Mouse (Mus musculus) layer of hippocampus, postnatal 10 days (tissue): ENCODE results near the gene Olfr485. TPM values are rescaled to one million over a fixed set of nuclear protein-coding genes. Genes with fewer than 3 reads are reported as not detected.
"Not testable (repeated sequence)": the region's sequence is repeated elsewhere in the genome, so short reads cannot be mapped to it uniquely, and the experiment has no call there.

Source experiments
- DNase-seq, 2 experiments: peaks; one replicate each; pipeline ENCODE4 v3.0.0; 2021; ENCODE audit warnings: low spot score in 2 of 2
- long read RNA-seq: library from polyadenylated mRNA; stranded (forward); transcript quantifications from one replicate; pipeline ENCODE4 v2.0.0, GENCODE M21; 2023
- total RNA-seq, 2 experiments: library from RNA; stranded (reverse); gene quantifications; 2 replicates each; pipeline ENCODE4 v1.2.3; 2021

Gene Olfr485
- total RNA-seq, result not detected
- long read RNA-seq, result 0 reads

DNA sequence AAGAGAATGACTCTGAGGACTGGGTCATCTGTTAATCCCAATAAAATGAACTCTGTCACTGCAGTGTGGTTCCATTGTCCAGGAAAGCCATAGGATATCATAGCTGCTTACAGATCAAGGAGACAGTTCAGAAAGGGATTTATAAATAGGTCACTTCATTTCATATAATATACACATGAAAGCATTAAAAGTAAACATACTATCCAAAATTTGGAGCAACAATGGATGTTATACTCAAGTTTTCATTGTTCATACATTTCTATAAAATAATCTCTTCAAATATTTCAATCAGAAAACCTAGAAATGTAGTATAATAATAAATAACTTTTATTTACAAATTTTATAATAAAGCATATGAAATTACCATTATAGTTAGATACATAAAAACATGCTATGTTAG lies at the start of gene Olfr485:
Olfr485 (minus strand) TSS at position 101 of the 400 bp plus-strand sequence.
- DNase-seq, result no peak

DNA sequence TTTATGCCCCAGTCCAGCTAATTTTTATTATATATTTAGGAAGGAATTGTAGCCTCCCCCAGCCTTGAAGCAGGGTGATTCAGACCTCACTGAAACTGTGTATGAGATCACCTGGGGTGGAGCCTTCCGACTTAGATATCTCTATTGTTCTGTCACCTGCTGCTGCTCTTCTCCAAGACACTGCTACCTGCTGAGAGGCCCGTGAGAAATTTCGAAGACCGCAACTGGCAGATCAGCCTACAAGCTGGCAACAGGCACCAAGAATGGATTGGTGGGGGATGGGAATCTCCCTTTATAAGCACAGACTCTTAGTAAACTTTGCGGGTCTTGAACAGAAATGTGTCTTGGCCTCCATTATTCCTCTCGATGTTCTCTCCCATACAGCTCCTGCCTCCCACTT lies 37.3 kb upstream of the Olfr485 start:
- no peak for DNase-seq

DNA sequence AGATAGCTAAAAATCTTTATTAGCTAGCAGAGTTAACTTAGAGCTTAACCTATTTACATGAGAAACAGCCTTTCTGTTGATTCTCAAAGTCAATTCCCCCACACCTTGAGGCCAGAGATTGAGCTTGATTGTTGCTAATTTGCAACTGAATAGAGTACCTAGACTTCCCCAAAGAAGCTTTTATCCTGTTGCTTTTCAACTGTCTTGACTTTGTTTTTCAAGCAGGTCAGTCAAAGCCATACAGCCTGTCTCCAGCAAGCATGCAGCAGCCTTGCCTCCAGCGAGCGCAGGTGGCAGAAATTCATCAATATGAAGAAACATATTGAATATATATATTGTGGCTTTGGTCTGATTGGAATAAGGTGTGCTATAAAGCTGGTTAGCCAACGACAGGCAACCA lies 36.7 kb upstream of the Olfr485 start:
- not testable (repeated sequence) for DNase-seq

DNA sequence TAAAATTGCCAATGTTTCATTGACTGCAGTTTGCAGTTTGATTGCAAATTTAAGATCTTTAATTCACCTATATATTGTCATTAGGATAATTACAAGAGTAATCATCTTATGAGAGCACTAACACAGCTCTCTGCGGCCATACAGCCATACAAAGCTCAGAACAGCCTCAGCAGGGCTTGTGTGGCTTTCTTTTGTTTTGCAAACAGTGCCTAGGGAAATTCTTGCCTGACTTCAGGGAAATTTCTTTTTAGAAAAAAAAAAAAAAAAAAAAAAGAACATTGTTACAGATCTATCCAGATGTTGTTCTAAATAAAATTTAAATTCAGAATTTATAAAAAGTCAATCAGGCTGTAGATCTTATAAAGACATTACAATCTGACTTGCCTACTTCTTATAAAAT lies 33.0 kb upstream of the Olfr485 start:
- DNase-seq, result not testable (repeated sequence)

DNA sequence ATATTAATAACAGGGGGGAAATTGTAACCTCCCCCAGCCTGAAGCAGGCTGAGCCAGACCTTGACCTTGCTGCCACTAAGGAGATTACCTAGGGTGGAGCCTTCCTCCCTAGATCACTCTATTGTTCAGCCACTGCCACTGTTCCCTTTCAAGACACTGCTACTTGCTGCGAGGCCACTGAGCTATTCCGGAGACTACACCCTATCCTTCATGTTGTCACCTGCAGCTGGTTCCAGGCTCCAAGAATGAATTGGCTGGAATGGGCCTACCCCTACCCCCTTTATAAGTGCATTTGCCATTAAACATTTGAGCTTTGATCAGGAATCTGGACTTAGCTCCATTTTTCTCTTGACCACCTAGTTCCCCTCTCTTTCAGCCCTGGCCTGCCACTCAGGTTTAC lies 31.5 kb upstream of the Olfr485 start:
- DNase-seq, result not testable (repeated sequence)

DNA sequence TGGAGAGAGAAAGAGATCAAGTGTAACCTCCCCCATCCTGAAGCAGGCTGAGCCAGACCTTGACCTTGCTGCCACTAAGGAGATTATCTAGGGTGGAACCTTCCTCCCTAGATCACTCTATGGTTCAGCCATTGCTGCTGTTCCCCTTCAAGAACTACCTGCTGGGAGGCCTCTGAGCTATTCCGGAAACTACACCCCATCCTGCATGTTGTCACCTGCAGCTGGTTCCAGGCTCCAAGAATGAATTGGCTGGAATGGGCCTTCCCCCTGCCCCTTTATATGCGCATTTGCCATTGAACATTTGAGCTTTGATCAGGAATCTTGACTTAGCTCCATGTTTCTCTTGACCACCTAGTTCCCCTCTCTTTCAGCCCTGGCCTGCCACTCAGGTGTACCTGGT lies 25.6 kb upstream of the Olfr485 start:
- not testable (repeated sequence) for DNase-seq

DNA sequence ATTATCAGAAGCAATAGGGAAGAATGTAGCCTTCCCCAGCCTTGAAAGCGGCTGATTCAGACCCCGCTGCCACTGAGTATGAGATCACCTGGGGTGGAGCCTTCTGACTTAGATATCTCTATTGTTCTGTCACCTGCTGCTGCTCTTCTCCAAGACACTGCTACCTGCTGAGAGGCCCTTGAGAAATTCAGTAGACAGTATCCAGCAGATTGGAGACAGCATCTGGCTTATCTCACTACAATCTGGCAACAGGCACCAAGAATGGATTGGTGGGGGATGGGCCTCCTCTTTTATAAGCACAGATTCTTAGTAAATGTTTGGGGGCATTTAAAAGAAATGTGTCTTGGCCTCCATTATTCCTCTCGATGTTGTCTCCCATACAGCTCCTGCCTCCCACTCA lies 24.7 kb upstream of the Olfr485 start:
- DNase-seq, result not testable (repeated sequence)

DNA sequence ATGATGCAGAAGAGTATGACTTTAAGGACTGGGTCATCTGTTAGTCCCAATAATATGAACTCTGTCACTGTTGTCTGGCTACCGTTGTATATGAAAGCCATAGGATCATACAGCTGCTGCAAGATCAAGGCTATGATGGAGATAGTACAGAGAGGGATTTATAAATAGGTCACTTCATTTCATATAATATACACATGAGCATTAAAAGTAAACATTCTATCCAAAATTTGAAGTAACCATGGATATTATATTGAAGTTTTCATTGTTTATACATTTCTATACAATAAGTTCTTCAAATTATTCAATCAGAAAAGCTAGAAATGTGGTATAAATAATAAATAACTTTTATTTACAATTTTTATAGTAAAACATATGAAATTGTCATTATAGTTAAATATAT lies 13.0 kb upstream of the Olfr485 start, which contains the start of gene Olfr486:
Olfr486 (minus strand) TSS at position 101 of the 400 bp plus-strand sequence.
- DNase-seq, result not testable (repeated sequence)

DNA sequence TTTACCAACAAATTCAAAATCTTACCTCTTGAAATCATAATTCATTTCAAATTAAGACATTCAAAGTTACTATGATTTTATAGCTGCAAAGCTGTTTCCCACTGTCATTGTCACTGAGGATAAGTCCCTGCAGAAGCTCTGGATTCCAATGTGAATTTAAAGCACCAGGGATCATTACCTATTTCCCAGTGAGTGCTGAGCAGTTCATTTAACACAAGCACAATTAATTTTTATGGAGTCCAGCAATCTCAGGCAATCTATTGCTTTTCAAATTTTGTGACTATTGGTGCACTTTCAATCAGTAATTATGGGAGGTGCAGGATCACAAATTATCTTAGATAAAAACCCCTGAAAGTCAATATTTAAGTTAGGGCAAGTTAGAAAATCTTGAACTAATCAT lies 32.3 kb downstream of the Olfr485 start, which contains the start of gene Olfr484:
Olfr484 (minus strand) TSS at position 101 of the 400 bp plus-strand sequence.
- no peak for DNase-seq

DNA sequence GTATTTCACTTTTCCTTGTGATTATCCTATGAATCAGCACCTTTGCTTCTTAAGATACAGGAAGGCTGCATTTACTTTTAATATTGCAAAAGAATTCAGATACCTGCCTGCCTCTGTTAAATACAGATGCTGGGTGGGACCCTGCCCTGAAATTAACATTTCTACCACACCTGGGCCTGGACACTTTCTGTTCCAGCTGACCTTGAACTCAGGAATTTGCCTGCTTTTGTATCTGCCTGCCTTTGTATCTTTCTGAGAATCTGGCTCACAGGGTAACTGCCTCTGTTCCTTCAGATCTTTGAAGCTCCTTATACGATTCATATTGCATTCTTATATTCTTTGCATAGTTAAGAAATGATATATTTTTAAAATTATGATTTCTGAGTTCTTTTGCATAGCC lies 38.3 kb downstream of the Olfr485 start:
- DNase-seq, result no peak

DNA sequence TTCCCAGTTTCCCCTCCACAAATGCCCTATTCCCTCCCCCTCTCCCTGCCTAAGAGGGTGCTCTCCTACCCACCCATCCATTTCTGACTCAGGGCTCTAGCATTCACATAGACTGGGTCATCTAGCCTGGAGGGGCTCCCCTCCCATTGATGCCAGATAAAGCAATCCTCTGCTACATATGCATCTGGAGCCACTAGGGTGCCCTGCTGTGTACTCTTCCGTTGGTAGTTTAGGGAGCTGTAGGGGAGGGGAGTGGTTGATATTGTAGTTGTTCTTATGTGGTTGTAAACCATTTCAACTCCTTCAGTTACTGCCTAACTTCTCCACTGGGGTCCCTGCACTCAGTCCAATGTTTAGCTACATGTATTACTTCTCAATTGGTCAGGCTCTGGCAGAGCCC lies 39.0 kb downstream of the Olfr485 start:
- no peak for DNase-seq

Other genes starting within 250 kb of the Olfr485 start
- not detected for gene Olfr473, start 229.4 kb downstream of the Olfr485 start, total RNA-seq
- gene Olfr474, start 205.2 kb downstream of the Olfr485 start, total RNA-seq, result not detected
- not detected for gene Olfr476, start 195.1 kb downstream of the Olfr485 start, total RNA-seq
- not detected for gene Olfr477, start 173.2 kb downstream of the Olfr485 start, total RNA-seq
- not detected for gene Olfr478, start 125.9 kb downstream of the Olfr485 start, total RNA-seq
- gene Olfr479, start 109.2 kb downstream of the Olfr485 start, total RNA-seq, result not detected
- gene Olfr480, start 92.5 kb downstream of the Olfr485 start, total RNA-seq, result not detected
- gene Olfr481, start 80.0 kb downstream of the Olfr485 start, total RNA-seq, result not detected
- 1 to 10 TPM; 1.8 to 2.2 TPM for gene Olfr482, start 62.3 kb downstream of the Olfr485 start, total RNA-seq
- gene Olfr483, start 59.0 kb downstream of the Olfr485 start, total RNA-seq, result not detected
- not detected for gene Olfr484, start 32.4 kb downstream of the Olfr485 start, total RNA-seq
- not detected for gene Olfr486, start 12.9 kb upstream of the Olfr485 start, total RNA-seq
- not detected for gene Olfr487, start 54.8 kb upstream of the Olfr485 start, total RNA-seq
- gene Olfr488, start 98.5 kb upstream of the Olfr485 start, total RNA-seq, result not detected
- not detected for gene Olfr490, start 129.1 kb upstream of the Olfr485 start, total RNA-seq
- not detected for gene Olfr491, start 153.6 kb upstream of the Olfr485 start, total RNA-seq
- gene Olfr492, start 163.8 kb upstream of the Olfr485 start, total RNA-seq, result not detected
- not detected for gene Olfr493, start 187.1 kb upstream of the Olfr485 start, total RNA-seq
- gene Olfr494, start 205.5 kb upstream of the Olfr485 start, total RNA-seq, result not detected
- not detected for gene Olfr495, start 233.3 kb upstream of the Olfr485 start, total RNA-seq